ENCODE assay signal across 23 mouse cellular contexts in genomic region chr11:112711656-112712055, GRCm38 (mm10).
DNase-seq lines count a peak whose midpoint lies in the region; ATAC-seq and TF ChIP-seq lines count a peak whose summit lies in the region.
"Had no signal": no experiment of that assay in that cellular context is flagged by ENCODE, and none has a peak within 500 bp of the region (broad histone marks: within the 10 kb centered on the region; RNA-seq: fewer than 3 reads in every experiment).

No protein-coding gene starts in this region.

- H3K4me1 ChIP-seq in heart, embryonic 10.5 days, result peaks cover 6% of the 10 kb centered on the region
- H3K4me1 ChIP-seq in lung, embryonic 15.5 days, result peaks cover 17% of the 10 kb centered on the region
- peaks cover 27% of the 10 kb centered on the region for H3K4me1 ChIP-seq in limb, embryonic 12.5 days (replicated peaks)
- H3K4me1 ChIP-seq: hindbrain, embryonic 15.5 days had no signal

- no peak overlapping the region for H3K4me2 ChIP-seq in lung, embryonic 15.5 days
- no peak overlapping the region for H3K4me2 ChIP-seq in limb, embryonic 12.5 days
- H3K4me2 ChIP-seq: embryonic facial prominence, embryonic 13.5 days; forebrain, embryonic 12.5 days; forebrain, embryonic 15.5 days; heart, embryonic 11.5 days; hindbrain, embryonic 12.5 days; hindbrain, embryonic 15.5 days had no signal

- peak; percentile 36 for DNase-seq in heart, adult 11 months
- no peak for DNase-seq in heart, embryonic 10.5 days (ENCODE audit: low spot score)
- no peak for DNase-seq in lung, postnatal 4 days
- DNase-seq in brain, embryonic 14.5 days (ENCODE audit: low read depth), result peak; percentile 29
- DNase-seq: adrenal gland, adult 8-10 months; adrenal gland, postnatal 25 days; B cell, adult 2 months; cerebellum, adult 18-20 months; cerebellum, adult 9-10 months; cerebellum, postnatal 14 days; gastrocnemius, postnatal 25 days; heart, adult 2 months had no signal

- no peaks in the 10 kb centered on the region for H3K27me3 ChIP-seq in heart, embryonic 10.5 days (ENCODE audit: insufficient read depth, poor library complexity, severe bottlenecking)
- H3K27me3 ChIP-seq in lung, embryonic 15.5 days, result no peaks in the 10 kb centered on the region
- H3K27me3 ChIP-seq in limb, embryonic 12.5 days, result no peaks in the 10 kb centered on the region
- H3K27me3 ChIP-seq: CH12.LX; embryonic facial prominence, embryonic 13.5 days; forebrain, embryonic 12.5 days; forebrain, embryonic 15.5 days; hindbrain, embryonic 12.5 days; hindbrain, embryonic 15.5 days had no signal

- no peaks in the 10 kb centered on the region for H3K36me3 ChIP-seq in heart, embryonic 10.5 days
- H3K36me3 ChIP-seq in lung, embryonic 15.5 days, result no peaks in the 10 kb centered on the region
- H3K36me3 ChIP-seq in limb, embryonic 12.5 days, result no peaks in the 10 kb centered on the region
- H3K36me3 ChIP-seq: embryonic facial prominence, embryonic 13.5 days; forebrain, embryonic 12.5 days; forebrain, embryonic 15.5 days; G1E; hindbrain, embryonic 12.5 days; hindbrain, embryonic 15.5 days had no signal

- ATAC-seq in lung, embryonic 15.5 days (ENCODE audit: borderline replicate concordance, extremely low read depth, low FRiP score, low TSS enrichment), result peak; percentile 56; the same call in 1 of the 2 replicates
- ATAC-seq in limb, embryonic 12.5 days (ENCODE audit: insufficient number of reproducible peaks, insufficient read depth, low FRiP score, low TSS enrichment, low read depth), result no peak
- ATAC-seq in activated CD4-positive, CD25-positive, alpha-beta regulatory T cell, adult 4 months, result no peak
- ATAC-seq: forebrain, embryonic 15.5 days had no signal

- H3K4me3 ChIP-seq in heart, embryonic 10.5 days, result no peak overlapping the region
- H3K4me3 ChIP-seq in lung, embryonic 15.5 days, result no peak overlapping the region
- H3K4me3 ChIP-seq in limb, embryonic 12.5 days (replicated peaks), result no peak overlapping the region
- H3K4me3 ChIP-seq: embryonic facial prominence, embryonic 13.5 days; forebrain, embryonic 12.5 days; forebrain, embryonic 15.5 days; heart, adult 2 months; hindbrain, embryonic 12.5 days; hindbrain, embryonic 15.5 days had no signal

- 61% methylated on average over 5 of the region's 5 CpGs for WGBS in heart, embryonic 10.5 days
- 49% methylated on average over 5 of the region's 5 CpGs for WGBS in lung, embryonic 15.5 days
- WGBS in limb, embryonic 12.5 days, result 73% methylated on average over 5 of the region's 5 CpGs

- no peaks in the 10 kb centered on the region for H3K9me3 ChIP-seq in heart, embryonic 10.5 days
- H3K9me3 ChIP-seq in lung, embryonic 15.5 days, result no peaks in the 10 kb centered on the region
- no peaks in the 10 kb centered on the region for H3K9me3 ChIP-seq in limb, embryonic 12.5 days
- H3K9me3 ChIP-seq: embryonic facial prominence, embryonic 13.5 days; forebrain, embryonic 12.5 days; forebrain, embryonic 15.5 days; hindbrain, embryonic 12.5 days; hindbrain, embryonic 15.5 days had no signal

- no peak overlapping the region for H3K27ac ChIP-seq in heart, embryonic 10.5 days
- H3K27ac ChIP-seq in lung, embryonic 15.5 days, result peak overlapping the region; percentile 82
- peak overlapping the region; percentile 79 for H3K27ac ChIP-seq in limb, embryonic 12.5 days
- H3K27ac ChIP-seq: forebrain, embryonic 12.5 days; forebrain, embryonic 15.5 days; heart, adult 2 months; hindbrain, embryonic 15.5 days had no signal

- TF ChIP-seq POLR2A in brain, embryonic 14.5 days (IDR thresholded peaks at IDR 0.05; ENCODE audit: borderline replicate concordance, extremely low read depth, insufficient read depth, insufficient read length, poor library complexity, severe bottlenecking), result no peak

- TF ChIP-seq CTCF in brain, embryonic 14.5 days (IDR thresholded peaks at IDR 0.05; ENCODE audit: borderline replicate concordance, extremely low read depth, insufficient read depth, insufficient read length), result no peak

- no peak overlapping the region for H3K9ac ChIP-seq in lung, embryonic 15.5 days
- H3K9ac ChIP-seq in limb, embryonic 12.5 days (replicated peaks), result no peak overlapping the region
- H3K9ac ChIP-seq: embryonic facial prominence, embryonic 13.5 days; forebrain, embryonic 12.5 days; forebrain, embryonic 15.5 days; hindbrain, embryonic 12.5 days; hindbrain, embryonic 15.5 days had no signal

Comparison
In these comparisons a context has a peak if more than half of its experiments do, and no peak if none do; other contexts are left out.
1. DNase-seq: peak in heart, adult 11 months (single experiment) and brain, embryonic 14.5 days (single experiment); none in heart, embryonic 10.5 days (single experiment) and lung, postnatal 4 days (0 of 2).